Mouse (Mus musculus) cerebellum, adult 9-10 months (tissue): ENCODE data around the gene Cbx1.

Source experiments
- DNase-seq: peaks from one replicate; pipeline ENCODE4 v3.0.0; 2022

Cbx1 gene

GRCm38 (mm10) chr11:96816979-96817378 is 28.1 kb downstream of the Cbx1 start:
- no peak for DNase-seq

- DNase-seq, result no peak
Measured at GRCm38 (mm10) chr11:96818128-96818710, 29.3 kb downstream of the Cbx1 start.

GRCm38 (mm10) chr11:96821956-96822355 is 33.0 kb downstream of the Cbx1 start:
- no peak for DNase-seq

GRCm38 (mm10) chr11:96822675-96823470 is 33.9 kb downstream of the Cbx1 start:
- no peak for DNase-seq

- peak; percentile 62 for DNase-seq
Measured at GRCm38 (mm10) chr11:96823471-96823837, 34.5 kb downstream of the Cbx1 start.

DNA sequence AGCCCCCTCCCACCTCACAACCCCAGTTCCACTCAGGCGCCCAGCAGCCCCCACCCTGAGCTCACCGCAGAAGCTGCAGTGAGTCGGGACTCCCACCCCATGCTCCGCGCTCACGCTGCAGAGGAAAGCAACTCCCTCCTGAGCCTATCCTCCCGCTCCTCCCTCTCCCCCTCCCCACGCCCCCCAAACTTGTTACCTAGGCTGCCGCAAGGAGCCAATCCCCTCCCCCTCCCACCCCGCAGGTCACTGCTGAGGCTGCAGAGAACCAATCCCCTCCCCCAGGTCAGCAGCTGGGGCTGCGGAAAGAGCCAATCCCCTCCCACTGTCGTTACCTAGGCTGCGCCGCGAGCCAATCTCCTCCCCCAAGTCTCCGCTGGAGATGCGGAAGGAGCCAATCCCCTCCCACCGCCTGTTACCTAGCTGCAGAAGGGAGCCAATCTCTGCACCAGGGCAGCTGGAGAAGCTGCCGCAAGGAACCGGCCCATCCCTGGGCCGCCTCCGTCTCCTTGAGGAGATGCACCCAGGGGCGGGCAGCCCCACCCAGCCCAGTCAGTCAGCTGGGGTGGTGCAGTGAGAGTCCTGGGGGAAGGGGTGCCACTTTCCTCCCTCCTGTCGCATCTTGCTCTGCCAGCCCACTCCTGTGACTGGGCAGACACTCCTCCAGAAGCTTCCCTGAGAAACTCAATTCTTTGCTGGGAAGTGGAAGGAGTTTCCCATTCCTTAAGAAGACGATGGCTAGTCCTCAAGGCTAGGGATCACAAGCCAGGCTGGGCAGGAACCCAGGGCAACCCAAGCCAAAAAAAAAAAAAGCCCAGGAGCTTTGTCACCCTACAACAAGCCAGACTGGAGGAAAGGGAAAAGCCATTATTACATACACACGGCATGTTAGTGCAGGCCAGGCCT is 35.2 kb downstream of the Cbx1 start:
- peak; percentile 91 for DNase-seq

DNA sequence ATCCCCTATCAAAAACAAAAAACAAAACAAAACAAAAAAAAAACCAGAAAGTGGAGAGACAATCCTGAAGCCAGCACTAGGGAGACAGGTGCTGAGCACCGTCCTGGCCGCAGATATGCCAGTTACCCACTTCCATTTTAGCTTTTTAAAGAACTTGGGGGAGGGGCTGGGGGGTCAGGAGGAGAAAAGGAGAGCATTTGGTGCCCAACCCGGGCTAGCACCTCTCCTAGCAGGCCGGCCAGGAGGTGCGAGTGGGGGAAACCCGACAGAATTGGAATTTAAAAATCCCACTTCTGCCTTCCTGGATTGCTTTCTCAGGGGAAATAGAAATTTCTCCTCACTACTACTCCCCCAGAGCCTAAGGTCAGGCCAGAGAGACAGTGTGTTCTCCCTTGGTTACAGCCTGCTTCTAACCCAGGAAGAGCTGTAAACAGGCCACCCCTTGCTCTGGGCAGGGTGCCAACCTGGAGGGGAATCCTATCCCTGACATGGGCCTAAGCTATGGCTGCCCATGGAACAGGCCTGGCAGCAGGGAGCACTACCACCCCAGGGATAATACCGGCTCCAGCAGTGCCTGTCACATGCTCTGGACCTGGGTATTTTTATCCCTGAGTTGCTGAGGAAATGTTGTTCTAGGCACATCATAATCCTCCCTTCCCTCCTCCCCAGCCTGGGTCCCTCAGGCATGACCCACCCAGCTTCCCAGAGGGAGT is 36.0 kb downstream of the Cbx1 start:
- peak; percentile 77 for DNase-seq

- DNase-seq, result peak; percentile 50
Measured at GRCm38 (mm10) chr11:96826481-96826880, 37.6 kb downstream of the Cbx1 start.

GRCm38 (mm10) chr11:96827062-96827581 is 38.2 kb downstream of the Cbx1 start:
- peak; percentile 61 for DNase-seq

DNA sequence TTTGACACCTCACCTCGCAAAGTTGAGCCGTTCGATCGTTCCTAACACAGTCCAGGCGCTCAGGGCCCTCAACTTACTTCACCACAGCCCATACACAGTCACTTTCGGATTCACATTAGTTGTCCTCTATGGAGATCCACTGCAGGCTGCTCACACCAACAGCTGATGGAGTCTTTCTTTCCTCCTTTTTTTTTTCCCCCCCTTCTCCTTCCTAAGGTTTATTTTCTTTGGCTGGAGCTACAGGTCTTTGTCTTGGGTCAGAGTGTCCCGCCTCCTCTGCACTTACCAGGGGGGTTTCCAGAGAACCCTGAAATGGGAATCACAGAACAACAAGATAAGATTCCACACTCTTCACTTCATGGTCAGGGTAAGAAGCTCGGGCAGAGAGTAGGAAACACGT is 39.0 kb downstream of the Cbx1 start:
- DNase-seq, result peak; percentile 41

GRCm38 (mm10) chr11:96828881-96829280 is 40.0 kb downstream of the Cbx1 start:
- DNase-seq, result peak; percentile 41

GRCm38 (mm10) chr11:96829403-96829812 is 40.5 kb downstream of the Cbx1 start:
- no peak for DNase-seq

GRCm38 (mm10) chr11:96829813-96830538 is 41.0 kb downstream of the Cbx1 start, which contains the start of gene Nfe2l1:
Nfe2l1 (minus strand) TSS chr11:96829968.
- DNase-seq, result peak; percentile 100

DNA sequence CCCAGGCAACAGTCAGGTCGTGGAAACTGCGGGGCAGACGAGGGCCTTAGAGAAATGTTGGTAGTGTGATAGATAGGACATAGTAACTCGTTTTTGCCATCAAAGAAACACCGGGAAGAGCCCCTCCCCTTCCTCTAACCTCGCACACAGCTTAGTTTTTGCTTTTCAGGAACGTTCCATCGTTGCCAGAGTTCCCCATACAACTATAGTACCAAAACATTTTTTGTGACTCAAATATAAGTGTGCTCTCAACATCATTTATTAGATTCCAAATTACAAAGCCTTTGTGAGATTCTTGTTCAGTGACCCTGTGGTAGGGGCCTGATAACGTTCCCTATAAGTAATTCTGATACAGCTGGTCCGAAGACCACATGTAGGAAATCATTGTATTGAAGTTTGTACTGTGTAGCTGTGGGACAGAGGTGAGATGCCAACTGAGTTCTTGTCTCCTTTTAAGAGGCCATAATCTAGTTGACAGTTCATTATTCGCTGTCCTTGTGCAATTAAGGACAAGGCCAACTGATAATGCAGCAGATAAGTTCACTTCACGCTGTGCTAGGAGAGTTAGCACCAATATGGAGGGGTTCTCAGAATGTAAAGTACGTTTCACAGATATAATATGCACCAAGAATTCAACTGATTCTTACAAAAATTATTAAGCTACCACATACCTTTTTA is 41.8 kb downstream of the Cbx1 start:
- DNase-seq, result no peak

- DNase-seq, result peak; percentile 50
Measured at GRCm38 (mm10) chr11:96831516-96831915, 42.6 kb downstream of the Cbx1 start.

DNA sequence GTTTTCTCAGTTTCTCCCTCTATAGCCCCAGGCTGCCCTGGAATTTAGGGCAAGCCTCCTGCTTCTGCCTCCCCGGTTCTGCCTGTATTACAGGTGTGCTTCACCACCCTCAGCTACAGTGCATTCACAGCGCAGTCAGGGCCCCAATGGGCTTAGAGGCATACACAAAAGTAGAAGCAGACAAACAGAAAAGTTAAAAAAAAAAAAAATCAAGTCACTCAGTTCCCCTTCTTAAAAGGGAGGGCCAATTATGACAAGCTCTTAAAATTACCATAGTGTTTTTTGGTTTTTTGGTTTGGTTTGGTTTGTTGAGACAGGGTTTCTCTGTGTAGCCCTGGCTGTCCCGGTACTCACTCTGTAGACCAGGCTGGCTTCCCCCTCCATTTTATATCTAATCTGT is 43.6 kb downstream of the Cbx1 start:
- no peak for DNase-seq

DNA sequence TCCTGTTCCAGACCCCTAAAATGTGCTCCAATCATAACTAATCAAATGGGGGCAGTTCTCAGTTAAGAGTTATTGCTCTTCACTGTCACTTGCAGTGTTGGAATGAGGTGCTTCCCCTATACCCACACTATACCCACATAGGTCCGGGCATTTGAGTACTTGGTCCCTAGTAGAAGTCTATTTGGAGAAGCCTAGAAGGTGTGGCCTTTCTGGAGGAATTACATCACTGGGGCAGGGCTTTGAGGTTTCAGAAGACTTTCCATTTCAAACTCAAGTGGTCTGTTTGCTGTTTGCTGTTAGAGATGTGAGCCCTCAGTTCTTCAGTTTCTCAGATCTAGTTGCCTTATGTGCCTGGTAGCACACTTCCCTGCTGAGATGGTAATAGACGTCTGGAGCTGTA is 44.0 kb downstream of the Cbx1 start:
- DNase-seq, result peak; percentile 31

- no peak for DNase-seq
Measured at GRCm38 (mm10) chr11:96834127-96834526, 45.2 kb downstream of the Cbx1 start.

DNA sequence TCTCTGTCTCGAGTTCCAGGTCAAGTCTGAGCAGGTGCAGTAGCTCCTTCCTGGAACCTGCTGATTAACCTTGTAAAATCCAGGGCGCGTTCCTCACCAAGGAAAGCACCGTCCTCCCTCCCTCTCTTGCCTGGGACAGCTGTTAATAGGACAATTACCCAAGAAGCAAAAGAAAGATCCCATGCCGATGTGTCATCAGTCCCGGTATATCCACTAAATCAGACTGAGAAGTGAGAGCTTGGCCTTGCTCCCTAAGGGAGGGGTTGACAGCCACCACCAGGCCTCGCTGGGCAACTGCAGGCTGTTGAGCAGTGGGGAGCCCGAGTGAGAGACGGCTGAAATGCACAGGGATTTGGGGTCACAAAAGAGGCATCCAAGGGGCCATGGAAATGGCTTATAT is 48.4 kb downstream of the Cbx1 start:
- DNase-seq, result no peak

DNA sequence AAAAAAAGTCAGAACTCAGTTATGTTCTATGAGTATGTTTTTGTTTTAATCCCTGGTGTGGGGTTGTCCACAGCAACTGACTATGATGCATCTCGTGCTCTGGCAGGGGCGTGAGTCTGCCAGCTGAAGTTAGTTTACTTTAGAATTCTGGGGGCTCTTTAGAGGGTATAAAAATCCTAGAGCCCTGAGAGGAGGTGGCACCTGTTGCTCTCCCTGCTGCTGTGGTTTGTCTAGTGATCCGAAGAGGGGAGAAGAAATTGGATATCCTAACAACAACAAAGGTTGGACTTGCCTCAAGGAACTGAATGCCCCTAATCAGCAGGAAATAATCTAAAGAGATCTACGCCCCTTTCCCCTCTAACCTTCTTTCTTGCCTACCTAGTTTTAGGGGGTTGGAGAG is 49.4 kb downstream of the Cbx1 start:
- DNase-seq, result no peak

GRCm38 (mm10) chr11:96839428-96839827 is 50.5 kb downstream of the Cbx1 start:
- DNase-seq, result no peak
